Comparison of ENCODE assay signal across 8 mouse cellular contexts in the genomic region with DNA sequence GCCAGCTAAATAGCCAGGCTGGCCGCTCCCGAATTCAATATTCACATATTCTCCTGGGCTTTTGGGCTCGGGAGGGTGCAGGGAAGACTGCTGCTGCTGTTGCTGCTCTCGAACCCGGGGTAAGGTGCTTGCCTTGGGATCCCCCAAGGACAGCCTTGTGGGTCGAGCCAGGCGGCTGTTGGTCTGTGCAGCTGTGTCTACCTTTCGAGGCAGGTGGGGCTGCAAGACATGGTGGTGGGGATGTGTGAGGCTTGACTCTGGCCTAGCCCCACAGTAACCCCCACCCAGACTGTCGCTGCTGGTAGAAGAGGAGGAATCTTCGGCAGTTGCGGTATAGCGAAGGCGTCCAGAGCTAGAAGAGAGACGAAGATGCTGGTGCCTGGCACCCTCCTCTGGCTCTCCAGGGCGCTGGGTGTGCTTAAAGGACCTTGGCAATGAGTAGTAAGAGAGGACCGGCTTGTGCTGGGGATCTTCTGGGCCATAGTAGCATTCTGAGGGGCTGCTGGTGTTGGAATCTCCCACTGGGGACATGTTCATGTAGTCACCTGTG. TPM values are rescaled to one million over a fixed set of nuclear protein-coding genes. Genes with fewer than 3 reads are reported as not detected.
A peak's percentile ranks its signal among the peaks of the same experiment; 100 is the strongest.
DNase-seq lines count a peak whose midpoint lies in the region; ATAC-seq and TF ChIP-seq lines count a peak whose summit lies in the region.

No protein-coding gene starts in this region.

- WGBS in heart, embryonic 10.5 days: 79% methylated on average over 16 of the region's 16 CpGs
- WGBS in embryonic facial prominence, embryonic 13.5 days: 87% methylated on average over 16 of the region's 16 CpGs
- 75% methylated on average over 16 of the region's 16 CpGs for WGBS in heart, embryonic 14.5 days
- 75% methylated on average over 16 of the region's 16 CpGs for WGBS in liver, adult 2 months
- 81% methylated on average over 16 of the region's 16 CpGs for WGBS in stomach, postnatal 0 days

- peaks cover 31% of the 10 kb centered on the region for H3K36me3 ChIP-seq in heart, embryonic 10.5 days
- H3K36me3 ChIP-seq in embryonic facial prominence, embryonic 13.5 days: peaks cover 24% of the 10 kb centered on the region
- H3K36me3 ChIP-seq in heart, embryonic 14.5 days (ENCODE audit: control insufficient read depth, insufficient read depth, low read length): peaks cover 24% of the 10 kb centered on the region
- H3K36me3 ChIP-seq in liver, adult 2 months (ENCODE audit: control insufficient read depth, insufficient read depth, low read length): no peaks in the 10 kb centered on the region
- H3K36me3 ChIP-seq in stomach, postnatal 0 days (ENCODE audit: control insufficient read depth, insufficient read depth, low read length): no peaks in the 10 kb centered on the region

- peaks cover 15% of the 10 kb centered on the region; the same call in 1 of the 2 replicates for H3K27me3 ChIP-seq in heart, embryonic 10.5 days (ENCODE audit: insufficient read depth, poor library complexity, severe bottlenecking)
- H3K27me3 ChIP-seq in embryonic facial prominence, embryonic 13.5 days: no peaks in the 10 kb centered on the region
- H3K27me3 ChIP-seq in heart, embryonic 14.5 days (ENCODE audit: control insufficient read depth, insufficient read depth, low read length): 0 out of 2 replicates have a peak, but pooled peaks cover 11% of the 10 kb centered on the region
- no peaks in the 10 kb centered on the region for H3K27me3 ChIP-seq in liver, adult 2 months (ENCODE audit: control insufficient read depth, insufficient read depth, low read length)
- H3K27me3 ChIP-seq in stomach, postnatal 0 days (ENCODE audit: control insufficient read depth, insufficient read depth, low read length): no peaks in the 10 kb centered on the region

- no peak for ATAC-seq in embryonic facial prominence, embryonic 13.5 days (ENCODE audit: insufficient number of reproducible peaks, insufficient read depth, low FRiP score, low TSS enrichment, low read depth)
- ATAC-seq in heart, embryonic 14.5 days (ENCODE audit: insufficient number of reproducible peaks, insufficient read depth, low FRiP score, low read depth): no peak
- no peak for ATAC-seq in stomach, postnatal 0 days (ENCODE audit: low FRiP score, low TSS enrichment)

- TF ChIP-seq EP300 in stomach, postnatal 0 days (optimal IDR thresholded peaks at IDR 0.05): no peak

- H3K27ac ChIP-seq in heart, embryonic 10.5 days: peak overlapping the region; percentile 95
- no peak overlapping the region for H3K27ac ChIP-seq in embryonic facial prominence, embryonic 13.5 days
- peak overlapping the region; percentile 75 to 84 for H3K27ac ChIP-seq in heart, embryonic 14.5 days (replicated peaks in 1 of 2; ENCODE audit: control insufficient read depth in 1 of 2, insufficient read depth in 1 of 2, low read depth in 2 of 2, low read length in 2 of 2)
- H3K27ac ChIP-seq in liver, adult 2 months (replicated peaks; ENCODE audit: insufficient read depth, low read depth, low read length): no peak overlapping the region
- H3K27ac ChIP-seq in stomach, postnatal 0 days (replicated peaks): no peak overlapping the region

- H3K9me3 ChIP-seq in heart, embryonic 10.5 days: no peaks in the 10 kb centered on the region
- H3K9me3 ChIP-seq in embryonic facial prominence, embryonic 13.5 days: no peaks in the 10 kb centered on the region
- no peaks in the 10 kb centered on the region for H3K9me3 ChIP-seq in heart, embryonic 14.5 days (ENCODE audit: control insufficient read depth, low read length)
- no peaks in the 10 kb centered on the region for H3K9me3 ChIP-seq in stomach, postnatal 0 days (ENCODE audit: control insufficient read depth, low read length)

- peak overlapping the region; percentile 82 for H3K4me2 ChIP-seq in embryonic facial prominence, embryonic 13.5 days
- H3K4me2 ChIP-seq in heart, embryonic 14.5 days (ENCODE audit: low read length): peak overlapping the region; percentile 73
- peak overlapping the region; percentile 86 for H3K4me2 ChIP-seq in stomach, postnatal 0 days (replicated peaks; ENCODE audit: low read depth)

- peak overlapping the region; percentile 87 for H3K4me3 ChIP-seq in heart, embryonic 10.5 days
- H3K4me3 ChIP-seq in embryonic facial prominence, embryonic 13.5 days: peak overlapping the region; percentile 71
- peak overlapping the region; percentile 56 to 78 for H3K4me3 ChIP-seq in heart, embryonic 14.5 days (ENCODE audit: control insufficient read depth in 1 of 2, insufficient read depth in 1 of 2, low read depth in 1 of 2, low read length in 2 of 2)
- H3K4me3 ChIP-seq in liver, adult 2 months (ENCODE audit: insufficient read depth, low read depth, low read length): peak overlapping the region; percentile 29; the same call in 1 of the 2 replicates
- peak overlapping the region; percentile 47 for H3K4me3 ChIP-seq in stomach, postnatal 0 days (ENCODE audit: low read depth, low read length)

- peak overlapping the region; percentile 71 for H3K9ac ChIP-seq in embryonic facial prominence, embryonic 13.5 days
- peak overlapping the region; percentile 96 for H3K9ac ChIP-seq in heart, embryonic 14.5 days (ENCODE audit: low read length)
- peak overlapping the region; percentile 23; the same call in 1 of the 2 replicates for H3K9ac ChIP-seq in liver, adult 2 months (ENCODE audit: low read depth, low read length)
- peak overlapping the region; percentile 60 for H3K9ac ChIP-seq in stomach, postnatal 0 days (ENCODE audit: low read length)

- no peak for DNase-seq in heart, embryonic 10.5 days (ENCODE audit: low spot score)
- no peak for DNase-seq in heart, adult 9 months (ENCODE audit: low spot score in 2 of 2)
- no peak for DNase-seq in liver, adult 2 months (ENCODE audit: extremely low read depth, low read depth, low spot score)
- no peak for DNase-seq in stomach, postnatal 0 days (ENCODE audit: low spot score)
- no peak for DNase-seq in frontal cortex, postnatal 14 days (ENCODE audit: low spot score in 2 of 2)
- no peak for DNase-seq in urinary bladder, postnatal 25 days (ENCODE audit: low spot score)

- TF ChIP-seq POLR2A in liver, adult 2 months (IDR thresholded peaks at IDR 0.05; ENCODE audit: extremely low read depth, insufficient read depth, low read length): no peak

- H3K79me2 ChIP-seq in liver, adult 2 months (ENCODE audit: control insufficient read depth, insufficient read depth, low read length): peaks cover 36% of the 10 kb centered on the region

- H3K4me1 ChIP-seq in heart, embryonic 10.5 days: peaks cover 52% of the 10 kb centered on the region
- H3K4me1 ChIP-seq in embryonic facial prominence, embryonic 13.5 days: peaks cover 53% of the 10 kb centered on the region
- peaks cover 16 to 26% of the 10 kb centered on the region in 2 experiments; a peak in 3 of 4 replicates for H3K4me1 ChIP-seq in heart, embryonic 14.5 days (ENCODE audit: control insufficient read depth in 2 of 2, insufficient read depth in 2 of 2, low read length in 2 of 2)
- H3K4me1 ChIP-seq in liver, adult 2 months (ENCODE audit: control insufficient read depth, insufficient read depth, low read length): peaks cover 39% of the 10 kb centered on the region
- H3K4me1 ChIP-seq in stomach, postnatal 0 days (replicated peaks; ENCODE audit: control insufficient read depth, insufficient read depth): peaks cover 2% of the 10 kb centered on the region; the same call in 1 of the 2 replicates

- no peak for TF ChIP-seq CTCF in liver, adult 2 months (IDR thresholded peaks at IDR 0.05; ENCODE audit: low read depth, low read length)
- TF ChIP-seq CTCF in stomach, postnatal 0 days (IDR thresholded peaks at IDR 0.05; ENCODE audit: low read depth): no peak

RNA-seq across cellular contexts. Expression of a gene that starts 3.4 kb away (rescaled TPM):
- polyA plus RNA-seq in heart, embryonic 10.5 days (2016; fragmentation: Nextera tagmentation; extraction: Ambion mirVana): 10.0 and 12.5 TPM in 2 replicates
- polyA plus RNA-seq in embryonic facial prominence, embryonic 13.5 days (2015; fragmentation: Nextera tagmentation; extraction: Ambion mirVana): 9.2 and 9.5 TPM in 2 replicates
- 10.5 and 10.7 TPM in 2 replicates for polyA plus RNA-seq in heart, embryonic 14.5 days (2014; fragmentation: Nextera tagmentation; extraction: Ambion mirVana)
- total RNA-seq in liver, adult 2 months (2014; rRNA removed): 7.6 and 13.3 TPM in 2 replicates
- polyA plus RNA-seq in liver, adult 2 months (2012; rRNA removed): 8.2 TPM in 2 replicates
- polyA plus RNA-seq in stomach, postnatal 0 days (2015; fragmentation: Nextera tagmentation; extraction: Ambion mirVana): 1.6 and 1.9 TPM in 2 replicates

RNA-seq across cellular contexts. Expression of a gene that starts 28.4 kb away (rescaled TPM):
- 11.0 and 12.4 TPM in 2 replicates for polyA plus RNA-seq in heart, embryonic 10.5 days (2016; fragmentation: Nextera tagmentation; extraction: Ambion mirVana)
- 6.3 and 7.6 TPM in 2 replicates for polyA plus RNA-seq in embryonic facial prominence, embryonic 13.5 days (2015; fragmentation: Nextera tagmentation; extraction: Ambion mirVana)
- polyA plus RNA-seq in heart, embryonic 14.5 days (2014; fragmentation: Nextera tagmentation; extraction: Ambion mirVana): 7.0 and 8.7 TPM in 2 replicates
- total RNA-seq in liver, adult 2 months (2014; rRNA removed): 10.9 and 12.1 TPM in 2 replicates
- 10.9 and 11.4 TPM in 2 replicates for polyA plus RNA-seq in liver, adult 2 months (2012; rRNA removed)
- polyA plus RNA-seq in stomach, postnatal 0 days (2015; fragmentation: Nextera tagmentation; extraction: Ambion mirVana): 7.5 and 7.9 TPM in 2 replicates

RNA-seq across cellular contexts. Expression of a gene that starts 54.9 kb away (rescaled TPM):
- polyA plus RNA-seq in heart, embryonic 10.5 days (2016; fragmentation: Nextera tagmentation; extraction: Ambion mirVana): 28.0 and 32.2 TPM in 2 replicates
- polyA plus RNA-seq in embryonic facial prominence, embryonic 13.5 days (2015; fragmentation: Nextera tagmentation; extraction: Ambion mirVana): 25.5 and 29.0 TPM in 2 replicates
- polyA plus RNA-seq in heart, embryonic 14.5 days (2014; fragmentation: Nextera tagmentation; extraction: Ambion mirVana): 38.8 and 40.1 TPM in 2 replicates
- not detected in 2 replicates for total RNA-seq in liver, adult 2 months (2014; rRNA removed)
- polyA plus RNA-seq in liver, adult 2 months (2012; rRNA removed): 0.05 TPM in 1 of 2 replicates, not detected in the other
- polyA plus RNA-seq in stomach, postnatal 0 days (2015; fragmentation: Nextera tagmentation; extraction: Ambion mirVana): 6.2 and 6.9 TPM in 2 replicates

Comparison
In these comparisons a context has a peak if more than half of its experiments do, and no peak if none do; other contexts are left out.
1. H3K27ac ChIP-seq: peak in heart, embryonic 10.5 days (single experiment) and heart, embryonic 14.5 days (2 of 2); none in embryonic facial prominence, embryonic 13.5 days (single experiment), liver, adult 2 months (single experiment) and stomach, postnatal 0 days (single experiment).
2. H3K4me3 ChIP-seq: peak in every context shown above with its lines; median percentile 87 in heart, embryonic 10.5 days; 71 in embryonic facial prominence, embryonic 13.5 days; 67 in heart, embryonic 14.5 days; 47 in stomach, postnatal 0 days; 29 in liver, adult 2 months.
3. H3K9ac ChIP-seq: peak in every context shown above with its lines; median percentile 96 in heart, embryonic 14.5 days; 71 in embryonic facial prominence, embryonic 13.5 days; 60 in stomach, postnatal 0 days; 23 in liver, adult 2 months.
4. Peak in every context shown above with its lines, with median percentiles within 50 percentile points of each other: H3K4me2 ChIP-seq.